Mouse (Mus musculus) large intestine, adult 2 months (tissue): ENCODE data around the gene Abca8a. TPM values are rescaled to one million over a fixed set of nuclear protein-coding genes. Genes with fewer than 3 reads are reported as not detected.

Source experiments
- DNase-seq: peaks from one replicate; pipeline ENCODE4 v3.0.0-alpha.2; 2012; ENCODE audit warnings: low read depth, low spot score
- WGBS: fragments of 180-500 bp; shearing (Covaris S2); methylation state at CpG from one replicate; pipeline ENCODE4 v1.1.7; 2018; 5-methylcytosine and 5-hydroxymethylcytosine counted together
- polyA plus RNA-seq: library from polyadenylated mRNA; depleted of rRNA; stranded (reverse); fragments of >200 nt; gene quantifications from 2 replicates; pipeline ENCODE4 v1.2.3, GENCODE M21; 2012; rRNA removed

Gene Abca8a
- 2.0 and 4.7 TPM in 2 replicates for polyA plus RNA-seq

DNA sequence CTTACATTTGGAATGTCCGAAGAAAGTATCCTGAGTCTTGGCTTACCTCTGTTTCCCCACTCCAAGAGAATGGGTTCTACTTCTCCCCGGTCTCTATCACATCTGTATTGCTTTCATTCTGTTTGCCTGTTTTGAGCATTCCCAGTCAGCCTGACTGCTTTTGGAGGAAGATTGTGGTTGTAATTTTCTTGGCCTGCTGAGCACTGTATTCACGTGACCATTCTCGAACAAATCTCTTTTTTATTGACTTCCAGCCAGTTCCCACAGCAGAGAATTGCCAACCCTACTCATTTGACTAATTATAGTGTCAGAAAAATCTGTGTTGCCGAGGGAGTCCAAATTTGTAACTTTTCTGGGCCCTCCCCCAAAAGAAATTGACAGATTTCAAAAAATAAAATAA is at the start of gene Abca8a:
TSS of gene Abca8a (minus strand) at position 121 of the 400 bp plus-strand sequence.
- no peak for DNase-seq
- 58% methylated on average over 5 of the region's 5 CpGs for WGBS

DNA sequence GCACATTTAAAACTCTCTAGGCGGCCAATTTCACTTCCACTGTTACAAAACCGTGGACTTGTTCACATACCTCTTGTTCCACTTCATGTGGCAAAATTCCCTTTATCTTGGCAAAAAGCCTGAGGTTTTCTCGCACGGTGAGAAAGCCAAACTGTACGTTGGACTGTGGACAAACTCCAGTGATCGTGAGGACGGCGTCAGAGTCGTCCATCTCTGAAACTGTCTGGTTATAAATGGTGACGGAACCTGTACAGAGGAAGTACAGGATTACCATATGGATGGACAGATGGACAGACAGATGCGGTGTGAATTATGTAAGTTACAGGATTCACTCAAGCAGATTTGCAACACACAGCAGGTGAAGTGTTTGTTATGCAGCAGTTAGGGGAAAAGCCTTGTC is 49.6 kb upstream of the Abca8a start:
- WGBS = 61% methylated on average over 11 of the region's 11 CpGs
- DNase-seq = no peak

DNA sequence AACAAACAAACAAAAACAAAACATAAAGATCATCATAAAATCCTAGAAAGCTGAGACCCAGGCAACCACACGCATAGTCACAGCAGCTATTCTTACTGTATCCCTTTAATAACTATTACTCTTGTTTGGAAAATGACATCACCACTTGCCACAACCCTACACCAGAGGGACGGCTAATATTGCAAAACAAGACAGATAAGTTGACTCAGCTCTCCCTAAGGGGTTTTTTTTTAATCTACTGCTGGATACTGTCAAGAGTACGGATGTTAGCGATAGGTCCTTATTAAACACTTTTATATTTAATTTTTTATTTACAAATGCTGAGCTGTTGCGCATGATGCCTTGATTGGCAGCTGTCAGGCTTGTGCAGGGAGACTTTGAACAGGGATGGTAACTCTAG is 35.0 kb upstream of the Abca8a start:
- DNase-seq = no peak
- WGBS = 65% methylated on average over 5 of the region's 5 CpGs

DNA sequence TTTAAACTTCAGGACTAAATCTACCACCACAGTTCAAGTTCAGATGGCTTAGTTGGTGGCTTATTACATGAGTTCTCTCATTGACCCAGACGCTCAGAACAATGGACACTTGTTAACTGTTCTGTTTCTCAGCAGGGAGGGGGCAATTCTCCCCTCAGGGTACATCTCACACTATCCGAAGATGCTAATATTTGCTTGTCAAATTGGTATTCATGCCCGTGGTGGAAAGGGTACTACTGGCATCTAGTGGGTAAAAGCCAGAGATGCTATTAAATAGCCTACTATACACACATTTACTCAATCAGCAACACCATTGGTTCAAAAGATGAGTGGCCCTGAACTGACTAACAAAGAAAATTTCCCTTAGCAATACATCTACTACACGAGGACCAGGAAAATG is 15.4 kb upstream of the Abca8a start:
- no peak for DNase-seq
- 35% methylated on average over 4 of the region's 4 CpGs for WGBS

DNA sequence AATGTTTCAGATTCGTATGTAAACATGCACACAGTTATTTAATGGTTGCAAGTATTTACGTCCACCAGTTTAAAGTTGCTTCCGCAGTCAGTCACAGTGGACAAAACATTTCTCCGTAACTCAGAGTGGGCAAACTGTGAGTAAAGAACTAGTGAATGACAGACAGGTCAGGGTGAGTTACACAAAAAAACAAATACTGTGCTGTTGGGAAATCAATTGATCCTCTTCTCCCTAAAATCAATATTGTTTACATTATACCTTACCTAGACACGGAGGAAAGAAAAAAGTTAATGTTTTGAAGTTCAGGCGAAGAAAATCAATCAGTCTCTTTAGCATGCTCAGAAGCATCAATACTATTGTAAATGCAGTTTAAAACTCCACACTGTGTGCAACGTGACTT is 5.7 kb upstream of the Abca8a start:
- WGBS = 77% methylated on average over 7 of the region's 7 CpGs

DNA sequence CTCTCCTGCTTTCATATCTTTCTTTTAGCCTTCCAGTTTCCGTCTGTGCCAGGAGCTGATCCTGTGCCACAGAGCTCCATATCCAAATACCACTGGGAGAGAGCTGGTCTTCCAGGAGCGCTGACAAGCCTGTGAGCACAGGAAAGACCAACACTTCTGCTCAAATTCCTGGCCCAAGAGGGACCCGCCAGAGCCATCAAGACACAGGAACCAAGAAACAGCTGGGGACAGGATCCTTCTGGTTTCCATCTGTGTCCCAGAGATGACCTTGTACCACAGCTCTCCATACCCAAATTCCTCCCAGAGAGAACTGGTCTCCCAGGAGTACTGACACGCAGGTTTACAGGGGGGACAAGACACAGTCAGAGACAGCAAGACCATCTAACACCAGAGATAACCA is 3.1 kb upstream of the Abca8a start:
- WGBS = 61% methylated on average over 4 of the region's 4 CpGs
- no peak for DNase-seq

More for the DNA sequence above, 5.7 kb upstream of the Abca8a start:
- DNase-seq = no peak

DNA sequence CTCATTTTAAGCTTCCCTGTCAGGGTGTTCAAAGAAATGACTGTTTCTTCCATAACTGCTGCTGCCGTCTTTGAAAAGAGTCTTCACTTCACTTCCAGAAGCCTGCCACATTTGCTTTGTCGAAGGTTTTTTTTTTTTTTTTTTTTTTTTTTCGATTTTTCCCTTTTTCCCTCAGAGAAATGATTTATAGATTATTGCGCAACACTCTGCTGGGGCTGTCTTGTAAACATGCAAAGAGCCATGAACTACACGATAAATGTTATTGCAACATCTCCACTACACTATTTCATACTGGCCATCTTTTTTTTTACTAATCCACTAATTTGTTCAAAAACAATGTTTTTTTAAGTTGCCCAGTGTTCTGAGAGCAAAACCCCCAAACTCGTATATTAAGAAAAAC is 1.7 kb upstream of the Abca8a start:
- no peak for DNase-seq
- 32% methylated on average over 6 of the region's 6 CpGs for WGBS

DNA sequence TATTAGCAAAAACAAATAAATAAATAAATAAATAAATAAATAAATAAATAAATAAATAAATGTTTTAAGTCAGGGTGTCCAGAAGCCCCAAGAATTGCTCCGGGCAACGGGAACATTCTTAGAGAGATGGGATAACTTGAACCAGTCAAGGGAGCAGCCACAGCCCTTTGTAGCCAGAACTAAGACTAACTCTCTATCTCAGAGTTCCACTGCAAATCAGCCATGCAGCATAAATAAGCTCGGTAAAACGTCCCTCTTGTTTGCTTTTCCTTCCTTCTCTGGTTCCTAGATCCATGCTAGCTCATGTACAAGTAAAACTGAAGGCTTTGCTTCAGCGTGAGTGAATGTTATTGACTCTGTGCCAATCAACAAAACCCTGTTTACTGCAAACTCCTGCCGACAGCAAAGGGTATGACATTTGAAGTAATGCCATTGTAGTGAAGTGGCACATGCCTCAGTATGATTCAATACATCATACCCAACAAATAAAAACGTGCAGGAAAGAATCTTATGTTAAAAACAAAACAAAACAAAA is 865 bp downstream of the Abca8a start:
- DNase-seq = no peak
- WGBS = 44% methylated on average over 7 of the region's 7 CpGs

DNA sequence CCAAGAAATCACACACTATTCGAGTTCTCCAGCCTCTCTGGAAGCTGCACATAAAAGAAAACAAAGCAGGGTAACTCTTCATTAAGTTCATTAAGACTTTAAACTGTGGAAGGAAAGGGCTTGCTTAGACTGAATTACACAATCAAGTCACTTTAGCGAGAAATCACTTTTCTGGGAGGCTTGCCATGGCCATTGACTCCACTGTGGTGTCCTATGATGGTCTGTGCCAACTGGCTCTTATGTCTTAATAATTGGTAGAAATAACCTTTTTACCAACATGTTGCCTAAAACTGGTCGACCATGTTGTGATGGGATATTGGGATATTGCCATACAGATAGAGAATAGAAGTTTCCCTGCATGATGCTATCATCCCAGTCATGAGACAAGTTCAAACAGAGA is 1.5 kb downstream of the Abca8a start:
- DNase-seq = no peak
- WGBS = 65% methylated on average over 3 of the region's 3 CpGs

DNA sequence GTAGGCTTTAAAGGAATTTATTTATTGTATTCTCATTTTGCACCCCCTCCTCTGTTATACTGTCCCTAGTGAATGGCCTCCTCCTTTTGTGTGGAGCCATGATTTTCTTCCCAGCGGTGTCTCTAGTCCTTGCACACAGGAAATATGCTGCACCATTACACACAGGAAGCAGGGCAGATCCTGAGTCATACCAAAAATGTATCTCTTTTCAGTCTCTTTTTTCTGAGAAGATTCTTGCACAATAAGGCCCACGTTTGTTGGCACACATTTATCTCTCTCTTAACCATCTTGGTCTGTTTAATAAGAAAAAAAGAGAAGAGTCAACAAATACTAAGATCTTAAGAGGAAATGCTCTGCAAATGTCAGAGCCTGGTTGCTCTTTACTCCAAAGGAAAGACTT is 4.5 kb downstream of the Abca8a start:
- DNase-seq = no peak
- 45% methylated on average over 2 of the region's 2 CpGs for WGBS

DNA sequence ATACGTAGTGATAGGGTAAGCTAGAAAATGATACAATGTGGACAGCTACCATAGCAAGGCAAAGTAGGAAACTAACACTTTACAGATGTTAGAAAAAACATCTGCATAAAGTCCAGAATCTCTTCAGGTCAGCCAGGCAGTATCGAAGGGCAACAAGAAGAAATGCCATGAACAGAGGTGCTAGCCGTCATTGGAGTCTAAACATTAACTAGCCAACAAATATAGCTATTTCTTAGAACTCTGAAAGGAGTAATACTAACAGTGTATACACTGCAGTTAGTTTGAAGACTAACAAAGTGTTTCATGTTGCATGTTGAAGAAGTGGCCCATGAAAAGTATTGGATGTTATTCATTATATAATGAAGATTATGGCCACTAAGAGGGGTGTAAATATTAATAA is 23.6 kb downstream of the Abca8a start:
- WGBS = 46% methylated on average over 3 of the region's 3 CpGs
- DNase-seq = no peak

DNA sequence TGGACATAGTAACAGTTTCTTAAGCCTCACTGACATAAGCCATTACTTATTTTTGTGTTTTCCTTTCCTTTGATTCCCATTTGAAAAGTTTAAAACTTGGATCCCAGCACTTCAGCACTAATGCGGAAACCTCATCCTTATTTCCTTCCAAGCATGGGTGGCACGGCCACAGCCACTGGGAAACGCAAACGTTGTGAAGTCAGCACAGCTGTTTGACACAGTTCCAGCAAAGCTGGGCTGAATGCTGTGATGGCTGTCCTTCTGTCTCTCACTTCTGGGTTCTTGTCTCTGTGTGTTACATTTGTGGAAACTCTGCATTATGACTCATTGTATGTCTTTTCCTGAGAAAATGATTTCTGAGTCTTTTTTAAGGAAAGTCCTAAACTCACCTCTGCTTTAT is 34.7 kb downstream of the Abca8a start:
- DNase-seq = no peak

DNA sequence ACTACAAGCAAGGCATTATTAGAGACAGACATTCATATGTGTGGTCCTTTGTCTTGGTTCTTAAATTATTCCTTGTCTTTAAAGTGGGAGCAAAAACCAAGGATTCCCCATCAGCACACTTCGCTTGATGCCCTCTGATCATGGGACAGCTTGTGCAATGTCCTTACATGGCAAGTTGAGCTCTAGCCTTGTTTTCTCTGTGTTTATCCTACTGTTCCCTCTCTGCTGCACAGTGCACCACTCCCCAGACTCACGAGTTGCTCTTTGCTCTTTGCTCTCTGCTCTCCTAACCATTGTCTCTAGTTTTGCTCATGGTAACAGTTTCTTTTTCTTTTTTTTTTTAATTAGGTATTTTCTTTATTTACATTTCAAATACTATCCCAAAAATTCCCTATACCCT is 35.7 kb downstream of the Abca8a start:
- no peak for DNase-seq
- 40% methylated on average over 2 of the region's 2 CpGs for WGBS

More for the DNA sequence above, 34.7 kb downstream of the Abca8a start:
- WGBS = 29% methylated on average over 4 of the region's 4 CpGs

DNA sequence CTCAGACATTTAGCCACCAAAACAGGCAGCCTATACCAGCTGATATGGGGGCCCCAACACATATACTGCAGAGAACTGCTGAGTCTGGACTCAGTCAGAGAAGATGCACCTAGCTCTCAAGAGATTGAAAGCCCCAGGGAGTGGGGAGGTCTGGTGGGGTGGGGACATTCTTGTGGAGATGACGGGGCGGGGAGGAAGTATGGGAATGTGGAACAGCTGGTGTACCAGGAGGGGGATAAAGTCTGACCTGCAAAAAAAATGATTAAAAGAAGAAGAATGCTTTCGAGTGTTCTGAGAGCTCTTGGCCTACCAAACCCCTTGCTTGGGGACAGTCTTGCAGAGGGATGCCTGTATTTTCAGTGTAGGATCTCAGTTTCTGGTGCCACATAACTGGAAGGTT is 42.1 kb downstream of the Abca8a start:
- no peak for DNase-seq
- 45% methylated on average over 3 of the region's 3 CpGs for WGBS

DNA sequence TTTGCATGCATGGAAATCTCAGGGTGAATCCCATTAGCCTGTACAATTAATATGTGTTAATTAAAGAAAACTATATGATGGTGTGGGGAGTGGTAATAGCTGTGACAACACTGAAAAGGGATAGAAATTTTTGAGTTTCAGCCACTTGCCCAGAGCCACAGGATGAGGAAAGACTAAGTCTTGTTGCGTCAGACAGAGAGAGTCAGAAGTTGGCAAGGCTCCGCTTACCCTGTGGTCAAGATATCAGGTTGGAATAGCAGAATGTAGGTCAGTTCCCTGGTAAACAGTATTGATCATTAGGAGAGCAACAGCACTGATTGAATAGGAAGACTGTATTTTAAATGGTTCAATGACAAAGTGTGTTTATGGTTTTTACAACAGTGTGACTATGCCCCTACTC is 58.0 kb downstream of the Abca8a start:
- no peak for DNase-seq
- 91% methylated on average over 2 of the region's 2 CpGs for WGBS

DNA sequence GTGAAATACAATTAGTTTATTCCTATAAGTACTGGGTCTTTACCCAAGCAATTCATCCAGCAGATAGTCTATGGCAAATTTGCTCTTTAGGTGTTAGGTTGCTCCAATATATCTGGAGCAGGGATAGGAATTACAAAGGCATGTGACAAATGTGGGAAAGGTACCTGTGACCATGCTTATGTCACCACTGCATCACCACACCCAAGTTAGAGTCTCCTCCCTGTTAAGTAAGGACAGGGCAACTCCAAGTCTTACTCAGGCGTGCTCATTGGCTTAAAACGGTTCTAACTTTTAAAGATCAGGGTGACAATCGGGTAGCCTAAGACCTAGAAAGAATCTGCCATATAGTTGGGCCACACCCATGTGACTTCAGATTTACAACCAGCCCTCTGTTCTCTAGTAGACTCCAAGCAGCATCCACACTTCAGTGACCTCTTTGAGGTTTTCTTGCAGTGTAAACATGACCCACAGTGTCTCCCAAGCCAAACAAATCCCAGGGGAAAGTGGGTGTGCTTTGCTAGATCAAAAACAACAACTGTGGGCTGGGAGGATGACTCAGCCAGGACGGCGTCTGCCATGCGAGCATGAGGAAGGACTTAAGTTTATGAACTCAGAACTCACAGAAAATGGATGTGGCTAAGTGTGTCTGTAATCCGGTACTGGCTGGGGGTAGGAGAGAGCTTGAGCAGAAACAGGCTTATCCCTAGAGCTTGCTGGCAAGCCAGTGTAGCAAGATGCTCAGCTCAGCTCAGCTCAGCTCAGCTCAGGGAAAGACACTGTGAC is 66.7 kb downstream of the Abca8a start:
- WGBS = 7% methylated on average over 7 of the region's 7 CpGs
- DNase-seq = peak; percentile 40

DNA sequence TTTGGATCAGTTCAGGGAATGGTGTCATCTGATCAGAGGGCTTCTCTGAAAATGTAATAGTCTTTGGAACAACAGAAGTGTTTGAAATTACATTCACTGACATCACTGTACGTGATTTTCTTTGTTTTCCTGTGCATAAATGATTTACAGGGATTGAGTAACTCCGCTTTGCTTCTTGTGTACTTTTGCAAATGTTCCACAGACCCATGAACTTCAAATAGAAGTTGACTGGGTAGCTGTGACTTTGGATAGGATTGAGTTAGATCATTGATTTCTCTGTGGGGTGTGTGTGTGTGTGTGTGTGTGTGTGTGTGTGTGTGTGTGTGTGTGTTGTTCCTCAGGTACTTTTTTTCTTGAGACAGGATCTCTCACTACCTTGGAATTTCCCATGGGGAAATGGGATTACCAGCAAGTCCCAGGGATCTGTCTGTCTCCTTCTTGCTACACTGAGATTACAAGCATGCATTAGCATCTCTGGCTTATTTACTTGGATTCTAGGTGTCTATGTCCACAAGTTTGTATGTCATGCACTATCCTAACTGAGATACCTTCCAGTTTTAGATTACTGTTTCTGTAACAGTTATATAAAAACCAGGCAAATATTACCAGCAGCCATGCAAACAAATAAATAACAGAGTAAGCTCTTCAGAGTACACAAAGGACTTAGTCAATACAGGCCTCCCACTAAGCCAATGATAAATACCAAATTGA is 84.8 kb downstream of the Abca8a start:
- WGBS = 21% methylated on average over 2 of the region's 2 CpGs
- DNase-seq = no peak

DNA sequence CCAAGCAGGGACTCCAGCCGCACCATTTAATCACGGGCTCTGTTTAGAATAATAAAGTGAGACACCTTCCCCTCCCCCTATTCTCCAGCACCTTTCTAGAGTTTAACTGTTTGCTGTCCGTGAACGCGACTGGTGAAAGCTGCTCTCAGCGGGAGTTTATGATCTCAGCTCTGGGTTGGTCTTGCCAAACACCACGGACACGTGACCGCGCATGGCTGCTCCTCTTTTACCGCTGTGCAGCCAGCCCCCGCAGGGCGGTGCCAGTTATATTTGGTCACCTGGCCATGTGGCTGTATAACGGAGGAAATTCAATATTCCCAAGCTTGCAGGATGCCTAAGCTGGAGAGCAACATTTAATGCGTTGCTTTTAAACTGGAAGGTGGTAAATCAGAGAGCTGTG is 100.2 kb downstream of the Abca8a start, which contains the start of gene Abca8b:
TSS of gene Abca8b (minus strand) at position 222 of the 400 bp plus-strand sequence.
- under 1% methylated on average over 15 of the region's 15 CpGs for WGBS
- DNase-seq = peak; percentile 10

DNA sequence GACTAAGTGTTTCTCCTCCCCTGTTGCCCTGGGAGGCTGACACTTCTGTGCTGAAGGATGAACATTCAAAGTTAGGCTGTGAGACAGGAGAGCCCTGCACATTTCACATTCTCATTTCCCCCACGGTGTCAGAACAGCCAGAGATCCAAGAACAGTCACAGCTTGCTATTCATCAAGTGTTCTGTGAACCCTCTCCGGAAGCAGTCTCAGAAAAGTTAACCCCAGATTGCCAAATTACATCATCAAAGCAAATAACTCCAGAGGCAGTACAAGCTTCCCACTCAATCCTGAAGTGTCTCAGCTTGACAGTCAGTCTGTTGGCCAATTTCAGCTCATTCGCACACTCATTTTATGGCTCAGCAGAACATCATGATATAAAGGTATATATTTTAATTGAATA is 100.8 kb downstream of the Abca8a start:
- no peak for DNase-seq
- WGBS = 3% methylated on average over 3 of the region's 3 CpGs

DNA sequence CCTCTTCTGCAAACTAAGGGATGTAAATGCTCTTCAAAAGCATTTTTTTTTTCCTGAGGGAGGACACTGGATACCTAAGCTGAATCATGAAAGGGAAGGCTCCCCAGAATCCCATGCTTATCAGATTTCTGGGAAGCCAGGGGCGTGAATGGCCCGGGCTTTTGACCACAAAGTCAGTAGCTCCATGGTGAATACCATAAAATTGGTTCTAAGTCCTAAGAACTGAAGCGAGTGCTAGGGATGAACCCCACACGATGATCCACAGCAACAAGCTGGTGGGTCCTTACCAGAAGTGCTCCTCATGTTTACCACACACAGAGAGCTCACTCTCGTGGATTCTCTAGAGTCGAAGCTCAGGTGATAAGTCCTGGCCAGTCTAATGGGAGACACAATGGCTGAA is 101.8 kb downstream of the Abca8a start:
- 50% methylated on average over 6 of the region's 6 CpGs for WGBS
- no peak for DNase-seq

DNA sequence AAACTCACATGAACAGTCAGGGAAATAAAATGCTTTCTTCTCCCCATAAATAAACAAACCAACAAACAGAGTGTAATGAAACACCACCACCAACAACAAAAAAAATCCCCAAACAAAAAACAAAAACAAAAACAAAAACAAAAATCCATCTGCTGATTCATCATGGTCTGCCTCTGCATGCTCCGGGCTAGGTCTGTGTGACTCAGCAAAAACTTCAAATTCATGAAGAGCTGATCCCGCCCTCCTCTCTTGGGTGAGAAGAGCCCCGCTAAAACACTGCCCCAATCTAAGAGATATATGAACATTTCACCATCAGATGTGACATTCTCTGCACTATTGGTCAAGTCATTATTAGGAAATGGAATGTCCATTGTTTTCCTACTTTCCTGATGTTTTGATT is 104.5 kb downstream of the Abca8a start:
- 73% methylated on average over 3 of the region's 3 CpGs for WGBS
- no peak for DNase-seq
